Mouse (Mus musculus) heart, postnatal 0 days (tissue): ENCODE data around the gene Alx1.

Source experiments
- CTCF ChIP-seq: IDR thresholded peaks from 2 replicates; pipeline ENCODE4 v1.5.1; 2016; ENCODE audit warnings: antibody characterized with exemption, control low read depth, low read depth
- EP300 ChIP-seq: IDR thresholded peaks from 2 replicates; pipeline ENCODE4 v1.6.1; 2016; ENCODE audit warnings: antibody characterized with exemption, low read depth

GRCm38 (mm10) chr10:103045019-103045418 lies 15.0 kb upstream of the Alx1 start:
- TF ChIP-seq CTCF (no peak), EP300 (no peak)
